Mouse (Mus musculus): Measurements from ENCODE around the gene Gm8897.
"Not testable (repeated sequence)": the region's sequence is repeated elsewhere in the genome, so short reads cannot be mapped to it uniquely, and the experiment has no call there.

The Gm8897 gene

GRCm38 (mm10) chr5:11416118-11416517 is at the start of gene Gm8897:
Gene Gm8897, plus strand, starts transcription at chr5:11416418.
- DNase-seq (ENCODE audit: low spot score in 2 of 2): not testable (repeated sequence)

- DNase-seq (ENCODE audit: low spot score in 2 of 2): not testable (repeated sequence)
These were observed 473 bp downstream of the Gm8897 start for GRCm38 (mm10) chr5:11416691-11417090.

Measured in cerebellum, postnatal 4 days (tissue).